Mouse (Mus musculus): ENCODE measurements at regions not wholly inside any gene's neighbourhood (a gene's known extent, or its start where the extent isn't known, plus 50 kb on each side); places are given as distances from the start of the nearest gene placed in this dataset.

DNA sequence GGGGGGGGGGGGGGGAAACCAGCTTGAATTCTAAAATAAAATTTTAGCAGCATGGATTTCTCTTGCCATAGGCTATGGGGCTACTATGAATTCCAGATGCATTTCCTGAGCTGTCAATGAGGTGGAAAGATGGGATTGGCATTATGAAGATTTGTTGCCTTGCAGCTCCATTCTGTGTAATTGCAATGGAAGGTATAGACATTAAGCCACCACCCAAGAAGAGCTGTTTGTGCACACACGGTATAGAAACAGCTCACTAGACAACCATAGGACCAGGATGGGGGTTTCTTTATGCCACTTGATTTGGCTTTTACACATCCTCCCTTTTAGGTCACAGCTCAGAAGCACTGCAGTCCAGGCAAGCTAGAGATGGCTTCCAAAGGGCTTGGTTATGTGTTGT is 247.8 kb downstream of the Satb1 start:
- Histone ChIP-seq H3K9ac (no peak overlapping the region), H3K36me3 (no peaks in the 10 kb centered on the region), H3K27ac (replicated peaks) (peak overlapping the region; percentile 44; the same call in 1 of the 2 replicates), H3K4me3 (no peak overlapping the region), H3K27me3 (no peaks in the 10 kb centered on the region), H3K4me1 (replicated peaks) (peaks cover 15% of the 10 kb centered on the region), H3K9me3 (no peaks in the 10 kb centered on the region), H3K4me2 (no peak overlapping the region)
- 39% methylated on average over 1 of the region's 1 CpGs for WGBS
- no peak for ATAC-seq (ENCODE audit: low FRiP score, low read depth)

DNA sequence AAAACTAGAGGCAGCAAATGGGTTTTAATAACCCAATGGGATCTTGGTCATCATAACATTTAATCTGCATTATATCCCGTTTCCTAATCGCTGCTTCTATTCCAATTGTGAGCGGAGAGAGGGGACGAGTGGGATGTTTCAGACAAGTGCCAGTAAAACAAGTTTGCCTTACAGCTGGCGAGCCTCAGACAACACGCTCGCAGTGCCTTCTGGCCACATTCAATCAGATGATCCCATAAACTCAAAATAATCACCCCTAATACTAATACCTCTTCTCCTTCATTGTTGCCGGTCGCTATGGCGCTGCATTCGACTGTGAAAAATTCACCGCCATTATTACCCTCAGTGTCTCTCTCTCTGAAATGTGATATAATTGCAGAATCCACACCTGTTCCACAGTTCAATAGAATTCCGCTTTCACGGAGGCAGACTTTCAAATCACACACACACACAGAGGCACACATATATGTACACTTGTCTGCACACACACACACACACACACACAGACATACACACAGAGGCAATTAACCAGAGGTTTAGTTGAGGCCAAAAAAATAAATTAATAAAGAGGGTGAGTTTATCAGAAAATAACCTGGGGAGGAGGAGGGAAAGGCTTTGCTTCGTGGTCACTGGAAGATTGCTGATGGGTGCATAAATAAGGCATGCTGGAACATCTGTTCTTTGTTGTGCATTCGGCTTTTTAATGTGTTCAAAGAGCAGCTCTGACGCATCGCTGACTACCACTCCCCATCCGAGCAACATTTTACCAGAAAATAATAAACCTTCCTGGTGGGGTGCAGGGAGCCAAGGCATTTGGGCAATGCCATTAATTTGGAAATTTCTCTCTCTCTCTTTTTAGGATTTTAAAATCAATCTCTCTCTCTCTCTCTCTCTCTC is 248.9 kb downstream of the Satb1 start:
- Histone ChIP-seq H3K4me2 (peak overlapping the region; percentile 39), H3K27ac (replicated peaks) (peak overlapping the region; percentile 44), H3K36me3 (no peaks in the 10 kb centered on the region), H3K9me3 (no peaks in the 10 kb centered on the region), H3K4me1 (replicated peaks) (peaks cover 15% of the 10 kb centered on the region), H3K4me3 (peak overlapping the region; percentile 9), H3K9ac (0 out of 2 replicates have a peak overlapping the region, but pooled peaks have one; percentile 4), H3K27me3 (no peaks in the 10 kb centered on the region)
- ATAC-seq (ENCODE audit: low FRiP score, low read depth), result peak; percentile 81
- whole genome bisulfite sequencing, result 39% methylated on average over 19 of the region's 19 CpGs

DNA sequence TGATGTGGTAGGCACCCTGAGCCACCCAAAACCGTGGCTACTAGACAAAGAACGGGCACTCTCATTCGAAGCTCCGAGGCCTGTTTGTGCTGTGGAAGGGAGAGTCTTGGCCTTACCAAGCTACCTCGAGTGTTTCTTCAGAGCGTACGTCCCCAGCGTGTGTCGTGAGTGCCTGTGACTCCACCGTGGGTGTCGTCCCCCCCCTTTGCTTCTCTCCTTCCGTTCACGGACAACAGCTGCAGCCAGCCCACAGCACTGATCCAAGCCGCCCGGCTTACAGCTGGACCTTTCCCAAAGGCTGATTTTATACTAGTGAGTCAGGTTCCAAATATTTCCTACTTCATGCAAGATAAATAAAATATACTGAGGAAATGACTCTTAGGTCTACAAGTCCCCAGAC is 249.8 kb downstream of the Satb1 start:
- no peak overlapping the region for H3K4me2 ChIP-seq
- WGBS, result 81% methylated on average over 15 of the region's 15 CpGs
- no peaks in the 10 kb centered on the region for H3K27me3 ChIP-seq
- ATAC-seq (ENCODE audit: low FRiP score, low read depth), result peak; percentile 28; the same call in 1 of the 2 replicates
- H3K27ac ChIP-seq (replicated peaks), result peak overlapping the region; percentile 44; the same call in 1 of the 2 replicates
- no peak overlapping the region for H3K9ac ChIP-seq
- no peaks in the 10 kb centered on the region for H3K9me3 ChIP-seq
- H3K4me3 ChIP-seq, result no peak overlapping the region
- H3K36me3 ChIP-seq, result no peaks in the 10 kb centered on the region
- peaks cover 15% of the 10 kb centered on the region for H3K4me1 ChIP-seq (replicated peaks)

DNA sequence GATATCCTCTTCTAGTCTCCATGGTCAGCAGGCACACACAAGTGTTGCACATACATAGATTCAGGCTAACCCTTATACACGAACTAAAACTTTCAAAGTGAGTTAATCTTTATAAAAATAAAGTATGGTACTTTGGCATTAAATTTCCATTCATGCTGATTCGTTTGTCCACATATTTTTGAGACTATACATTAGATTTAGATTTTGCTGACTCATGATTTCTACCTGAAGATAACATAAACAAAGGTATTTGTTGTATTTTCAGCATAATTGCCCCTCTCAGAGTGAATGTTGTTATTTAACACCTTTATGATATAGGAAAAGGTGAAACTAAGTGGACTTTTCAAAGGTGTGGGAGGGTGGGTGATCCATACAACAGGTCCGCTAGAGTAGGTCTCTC is 277.2 kb downstream of the Satb1 start:
- Histone ChIP-seq H3K27me3 (no peaks in the 10 kb centered on the region), H3K9ac (no peak overlapping the region), H3K27ac (replicated peaks) (no peak overlapping the region), H3K36me3 (no peaks in the 10 kb centered on the region), H3K4me1 (replicated peaks) (no peaks in the 10 kb centered on the region), H3K4me3 (no peak overlapping the region), H3K4me2 (no peak overlapping the region), H3K9me3 (no peaks in the 10 kb centered on the region)
- 91% methylated on average over 3 of the region's 3 CpGs for WGBS
- no peak for ATAC-seq (ENCODE audit: low FRiP score, low read depth)

DNA sequence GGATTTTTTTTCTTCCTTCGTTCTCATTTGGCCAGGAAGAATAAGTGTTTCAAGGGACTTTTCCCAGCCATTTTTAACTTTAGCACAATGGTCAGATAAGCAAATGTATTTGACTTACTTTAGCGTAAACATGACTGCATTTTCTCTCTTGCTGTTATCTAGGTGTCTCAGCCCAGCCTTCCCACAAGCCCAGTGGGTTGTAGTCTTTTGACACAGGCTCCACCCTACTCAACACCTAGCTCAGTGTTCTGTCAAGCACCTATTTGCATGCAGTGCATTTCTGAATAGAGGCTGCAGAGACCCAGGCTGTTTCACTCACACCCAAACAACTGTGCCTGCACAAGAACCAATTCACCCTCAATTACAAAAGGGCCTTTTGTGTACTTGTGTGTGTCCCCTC is 278.6 kb downstream of the Satb1 start:
- H3K9ac ChIP-seq, result no peak overlapping the region
- 95% methylated on average over 2 of the region's 2 CpGs for WGBS
- no peak for ATAC-seq (ENCODE audit: low FRiP score, low read depth)

DNA sequence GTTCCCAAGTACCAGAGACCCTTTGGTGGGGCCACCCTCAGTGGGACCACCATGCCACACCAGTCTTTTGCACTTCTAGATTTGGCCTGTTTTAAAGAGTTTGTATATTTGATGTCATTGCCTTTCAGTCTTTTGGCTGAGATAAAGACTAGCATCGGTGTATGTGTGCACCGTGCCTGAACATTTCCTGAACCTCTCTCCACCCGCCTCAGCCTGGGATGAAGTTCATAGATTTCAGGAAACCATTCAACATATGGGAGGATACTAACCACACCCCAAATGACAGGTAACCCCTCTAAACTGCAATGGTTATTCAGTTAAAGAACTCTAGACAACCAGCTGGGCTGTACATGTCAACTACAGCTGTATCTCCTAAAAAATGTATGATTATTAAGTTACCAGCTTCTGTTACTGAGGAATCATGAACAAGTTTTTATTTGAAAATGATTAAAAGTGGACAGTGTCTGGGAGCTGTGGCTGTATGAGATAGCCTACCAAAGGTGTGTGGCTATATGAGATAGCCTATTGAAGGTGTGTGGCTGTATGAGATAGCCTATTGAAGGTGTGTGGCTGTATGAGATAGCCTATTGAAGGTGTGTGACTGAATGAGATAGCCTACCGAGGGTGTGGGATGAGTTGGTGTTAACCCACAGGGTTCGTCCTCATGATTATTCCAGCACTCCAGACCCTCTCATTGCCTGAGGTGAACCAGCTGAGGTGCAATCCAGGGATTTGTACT is 280.6 kb downstream of the Satb1 start:
- no peak overlapping the region for H3K27ac ChIP-seq (replicated peaks)
- H3K4me1 ChIP-seq (replicated peaks), result no peaks in the 10 kb centered on the region
- H3K4me2 ChIP-seq, result no peak overlapping the region
- ATAC-seq (ENCODE audit: low FRiP score, low read depth), result no peak
- no peaks in the 10 kb centered on the region for H3K9me3 ChIP-seq
- no peaks in the 10 kb centered on the region for H3K27me3 ChIP-seq
- WGBS, result 93% methylated on average over 5 of the region's 5 CpGs
- H3K36me3 ChIP-seq, result no peaks in the 10 kb centered on the region
- H3K9ac ChIP-seq, result no peak overlapping the region
- no peak overlapping the region for H3K4me3 ChIP-seq

More for the DNA sequence above, 278.6 kb downstream of the Satb1 start:
- Histone ChIP-seq H3K4me3 (no peak overlapping the region), H3K27me3 (no peaks in the 10 kb centered on the region), H3K9me3 (no peaks in the 10 kb centered on the region), H3K27ac (replicated peaks) (no peak overlapping the region), H3K36me3 (no peaks in the 10 kb centered on the region), H3K4me1 (replicated peaks) (no peaks in the 10 kb centered on the region), H3K4me2 (no peak overlapping the region)

DNA sequence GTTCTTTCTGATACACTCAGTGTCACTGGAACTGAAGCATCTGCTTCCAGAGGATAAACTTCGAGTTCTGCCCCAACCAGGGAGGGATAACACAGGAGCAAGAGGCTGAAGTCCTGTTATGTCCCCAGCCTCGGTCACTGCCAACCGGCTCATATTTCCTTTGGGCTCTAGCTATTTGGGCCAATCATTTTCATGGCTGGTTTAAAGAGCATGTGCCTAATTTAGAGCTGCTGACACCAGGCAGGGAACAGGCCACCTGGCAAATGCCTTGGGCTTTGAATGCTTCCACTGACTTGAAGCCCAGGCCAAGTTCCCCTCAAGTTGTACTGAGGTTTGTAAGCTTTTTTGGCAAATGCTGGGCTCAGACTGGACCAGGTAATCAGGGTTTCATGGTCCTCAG is 286.1 kb downstream of the Satb1 start:
- H3K4me1 ChIP-seq (replicated peaks), result no peaks in the 10 kb centered on the region
- H3K9ac ChIP-seq, result no peak overlapping the region
- no peaks in the 10 kb centered on the region for H3K9me3 ChIP-seq
- WGBS, result 78% methylated on average over 3 of the region's 3 CpGs
- H3K4me2 ChIP-seq, result no peak overlapping the region
- no peak overlapping the region for H3K4me3 ChIP-seq
- H3K36me3 ChIP-seq, result no peaks in the 10 kb centered on the region
- no peaks in the 10 kb centered on the region for H3K27me3 ChIP-seq
- H3K27ac ChIP-seq (replicated peaks), result no peak overlapping the region
- ATAC-seq (ENCODE audit: low FRiP score, low read depth), result no peak

DNA sequence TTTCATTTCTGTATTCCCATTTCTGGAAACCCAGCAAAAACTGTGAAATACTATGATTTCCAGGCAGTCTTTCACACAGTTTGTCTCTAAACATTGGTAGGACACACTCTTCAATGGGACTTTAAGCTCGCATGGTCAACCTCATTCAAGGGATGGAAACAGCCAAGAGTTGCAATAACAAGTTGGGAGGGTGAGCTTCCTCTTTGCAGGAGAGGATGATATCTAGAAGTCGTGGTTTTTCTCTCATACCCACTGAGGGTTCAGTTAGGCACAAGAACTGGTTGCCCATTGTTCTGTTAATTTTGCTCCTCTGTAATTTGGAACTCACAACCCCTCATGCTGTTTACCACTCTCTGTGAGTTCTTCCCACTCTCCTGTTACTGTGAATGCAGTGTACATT is 290.5 kb downstream of the Satb1 start:
- Histone ChIP-seq H3K36me3 (no peaks in the 10 kb centered on the region), H3K27me3 (no peaks in the 10 kb centered on the region), H3K9me3 (no peaks in the 10 kb centered on the region), H3K4me3 (no peak overlapping the region), H3K4me2 (no peak overlapping the region), H3K9ac (no peak overlapping the region), H3K27ac (replicated peaks) (no peak overlapping the region), H3K4me1 (replicated peaks) (no peaks in the 10 kb centered on the region)
- WGBS, result 73% methylated on average over 2 of the region's 2 CpGs
- ATAC-seq (ENCODE audit: low FRiP score, low read depth), result no peak

DNA sequence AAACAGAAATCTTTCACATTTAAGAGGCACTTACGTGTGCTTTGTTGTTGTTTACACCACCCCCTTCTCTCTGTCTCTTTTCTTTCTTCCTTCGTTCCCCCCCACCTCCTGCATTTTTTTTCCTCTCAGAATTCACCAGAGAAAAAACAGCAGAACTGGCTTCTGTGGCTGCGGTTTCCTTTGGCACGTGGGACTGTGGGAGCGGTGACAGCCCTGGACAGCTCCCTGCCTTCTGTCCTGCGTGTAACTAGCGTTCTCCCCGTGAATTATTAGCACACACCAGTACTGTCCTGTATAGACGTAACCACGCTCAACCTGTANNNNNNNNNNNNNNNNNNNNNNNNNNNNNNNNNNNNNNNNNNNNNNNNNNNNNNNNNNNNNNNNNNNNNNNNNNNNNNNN is 298.4 kb downstream of the Satb1 start:
- peak; percentile 74; the same call in 1 of the 2 replicates for ATAC-seq (ENCODE audit: low FRiP score, low read depth)
- Histone ChIP-seq H3K27me3 (no peaks in the 10 kb centered on the region), H3K4me3 (peak overlapping the region; percentile 33), H3K27ac (replicated peaks) (0 out of 2 replicates have a peak overlapping the region, but pooled peaks have one; percentile 25), H3K9me3 (no peaks in the 10 kb centered on the region), H3K4me1 (replicated peaks) (peaks cover 22% of the 10 kb centered on the region), H3K9ac (peak overlapping the region; percentile 36; the same call in 1 of the 2 replicates), H3K36me3 (no peaks in the 10 kb centered on the region), H3K4me2 (peak overlapping the region; percentile 60)
- 28% methylated on average over 10 of the region's 10 CpGs for WGBS

DNA sequence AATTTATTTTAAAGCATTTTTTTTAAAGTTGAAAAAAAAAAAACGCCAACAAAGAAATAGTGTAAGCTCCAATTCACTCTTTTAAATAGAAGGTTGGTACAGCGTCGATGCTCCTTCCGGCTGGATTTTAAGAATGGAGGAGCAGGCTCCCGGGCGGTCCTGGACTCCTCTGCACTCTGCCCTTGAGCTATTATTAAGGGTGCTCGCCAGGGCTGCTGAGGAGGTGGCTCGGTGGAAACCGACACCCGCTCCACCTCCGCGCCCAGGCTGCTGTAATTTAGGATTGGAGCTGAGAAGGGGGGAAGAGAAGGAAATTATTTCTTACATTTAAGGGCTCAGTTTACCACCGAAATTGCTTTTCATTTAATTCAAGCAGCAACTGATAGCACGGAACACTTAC is 298.8 kb downstream of the Satb1 start:
- Histone ChIP-seq H3K4me3 (peak overlapping the region; percentile 33), H3K9me3 (no peaks in the 10 kb centered on the region), H3K27ac (replicated peaks) (0 out of 2 replicates have a peak overlapping the region, but pooled peaks have one; percentile 25), H3K4me2 (peak overlapping the region; percentile 60), H3K9ac (peak overlapping the region; percentile 36; the same call in 1 of the 2 replicates), H3K36me3 (no peaks in the 10 kb centered on the region), H3K4me1 (replicated peaks) (peaks cover 22% of the 10 kb centered on the region), H3K27me3 (no peaks in the 10 kb centered on the region)
- WGBS, result 23% methylated on average over 14 of the region's 14 CpGs
- ATAC-seq (ENCODE audit: low FRiP score, low read depth), result no peak

DNA sequence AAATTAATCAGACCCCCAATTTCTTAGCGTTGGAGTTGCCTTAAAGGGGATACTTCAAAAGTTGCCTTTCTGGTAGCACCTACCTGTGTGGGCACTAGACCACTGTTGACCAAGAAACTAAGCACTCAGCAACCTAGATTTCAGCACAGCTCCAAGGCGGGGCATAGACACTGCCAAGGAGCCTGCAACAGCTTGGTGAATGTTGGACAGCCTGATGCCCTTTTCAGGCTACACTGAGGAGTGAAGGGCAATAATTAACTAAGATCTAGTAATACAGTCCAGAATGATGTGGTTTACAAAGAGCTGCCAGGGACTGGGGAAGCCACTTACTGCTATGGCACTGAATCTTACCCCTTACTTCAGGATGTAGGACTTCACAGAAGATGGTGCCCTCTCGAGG is 304.9 kb downstream of the Satb1 start:
- no peaks in the 10 kb centered on the region for H3K27me3 ChIP-seq
- H3K27ac ChIP-seq (replicated peaks), result no peak overlapping the region
- H3K36me3 ChIP-seq, result no peaks in the 10 kb centered on the region
- no peaks in the 10 kb centered on the region for H3K4me1 ChIP-seq (replicated peaks)
- no peaks in the 10 kb centered on the region for H3K9me3 ChIP-seq
- no peak overlapping the region for H3K9ac ChIP-seq
- no peak for ATAC-seq (ENCODE audit: low FRiP score, low read depth)
- H3K4me2 ChIP-seq, result no peak overlapping the region
- H3K4me3 ChIP-seq, result no peak overlapping the region
- 91% methylated on average over 3 of the region's 3 CpGs for WGBS

DNA sequence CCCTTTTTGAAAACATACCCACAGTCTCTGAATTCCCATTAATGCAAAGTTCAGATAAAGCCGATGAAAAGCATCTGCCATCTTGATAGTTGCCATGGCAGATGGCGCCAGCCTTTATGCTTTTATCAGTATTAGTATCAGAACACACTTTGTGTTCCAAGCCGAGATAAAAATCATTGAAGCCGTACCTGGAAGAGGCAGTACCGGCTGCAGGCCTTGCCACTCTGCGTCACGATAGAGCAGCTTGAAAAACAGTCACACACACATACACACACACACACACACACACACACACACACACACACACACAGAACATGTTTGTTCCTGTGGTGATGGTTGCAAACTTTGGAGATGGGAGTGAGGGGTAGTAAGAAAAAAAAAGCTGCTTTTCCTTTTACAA is 306.2 kb downstream of the Satb1 start:
- H3K9ac ChIP-seq, result no peak overlapping the region
- no peaks in the 10 kb centered on the region for H3K9me3 ChIP-seq
- no peak overlapping the region for H3K4me2 ChIP-seq
- H3K36me3 ChIP-seq, result no peaks in the 10 kb centered on the region
- no peak overlapping the region for H3K27ac ChIP-seq (replicated peaks)
- no peak overlapping the region for H3K4me3 ChIP-seq
- 53% methylated on average over 7 of the region's 7 CpGs for WGBS
- H3K27me3 ChIP-seq, result no peaks in the 10 kb centered on the region
- no peaks in the 10 kb centered on the region for H3K4me1 ChIP-seq (replicated peaks)
- ATAC-seq (ENCODE audit: low FRiP score, low read depth), result no peak
